Mouse (Mus musculus): ENCODE results near the gene Rufy2. TPM values are rescaled to one million over a fixed set of nuclear protein-coding genes. Genes with fewer than 3 reads are reported as not detected.
"Not testable (repeated sequence)": the region's sequence is repeated elsewhere in the genome, so short reads cannot be mapped to it uniquely, and the experiment has no call there.

Gene Rufy2
- total RNA-seq, 2 experiments from 2014 or later = 13.2 to 18.8 TPM

- DNase-seq = no peak
Measured at GRCm38 (mm10) chr10:63051267-63051666, 71.2 kb downstream of the Rufy2 start.

DNA sequence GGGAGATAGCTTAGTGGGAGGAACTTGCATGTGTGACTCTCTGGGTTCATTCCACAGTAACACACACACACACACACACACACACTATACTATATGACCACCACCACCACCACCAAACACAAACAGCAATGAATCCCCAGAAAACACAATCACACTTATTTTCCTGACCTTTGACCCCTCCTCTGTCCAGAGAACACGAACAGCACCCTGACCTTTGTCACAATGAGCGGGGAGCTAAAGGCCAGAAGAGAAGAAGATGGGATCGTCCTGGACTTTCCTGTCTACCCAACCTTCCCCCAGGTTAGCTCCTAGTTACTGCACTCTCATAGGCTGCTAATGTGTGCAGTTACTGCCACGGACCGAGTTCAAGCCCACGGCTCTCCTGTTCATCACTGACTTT is 72.0 kb downstream of the Rufy2 start:
- no peak for DNase-seq

- DNase-seq = no peak
Measured at GRCm38 (mm10) chr10:63053007-63053406, 73.0 kb downstream of the Rufy2 start.

GRCm38 (mm10) chr10:63054071-63054470 is 74.0 kb downstream of the Rufy2 start:
- not testable (repeated sequence) for DNase-seq

- DNase-seq = no peak
Measured at GRCm38 (mm10) chr10:63054586-63054985, 74.6 kb downstream of the Rufy2 start.

- DNase-seq = peak; percentile 38 to 73
Measured at GRCm38 (mm10) chr10:63056966-63057750, 77.1 kb downstream of the Rufy2 start.

DNA sequence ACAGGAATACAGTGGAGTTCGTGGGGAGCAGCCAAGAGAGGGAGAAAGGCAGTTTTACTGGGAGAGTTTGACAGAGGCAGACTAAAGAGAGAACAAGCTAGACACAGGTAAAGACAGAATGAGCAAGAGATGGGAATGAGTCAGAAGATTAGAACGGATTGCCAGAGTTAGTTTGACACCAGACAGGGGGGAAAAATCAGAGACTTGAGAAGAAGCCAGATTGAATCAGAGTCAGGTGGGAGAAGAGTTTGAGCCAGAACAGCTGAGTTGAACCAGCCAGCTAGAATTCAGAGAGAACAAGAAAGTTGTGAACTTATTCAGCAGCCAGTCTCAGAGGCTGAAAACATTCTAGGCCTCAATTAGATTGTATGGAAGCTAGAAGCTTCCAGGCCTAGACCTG is 79.8 kb downstream of the Rufy2 start, which contains the start of gene Pbld1:
Gene Pbld1, plus strand, starts transcription at position 301 of the 400 bp plus-strand sequence.
- no peak for DNase-seq

DNA sequence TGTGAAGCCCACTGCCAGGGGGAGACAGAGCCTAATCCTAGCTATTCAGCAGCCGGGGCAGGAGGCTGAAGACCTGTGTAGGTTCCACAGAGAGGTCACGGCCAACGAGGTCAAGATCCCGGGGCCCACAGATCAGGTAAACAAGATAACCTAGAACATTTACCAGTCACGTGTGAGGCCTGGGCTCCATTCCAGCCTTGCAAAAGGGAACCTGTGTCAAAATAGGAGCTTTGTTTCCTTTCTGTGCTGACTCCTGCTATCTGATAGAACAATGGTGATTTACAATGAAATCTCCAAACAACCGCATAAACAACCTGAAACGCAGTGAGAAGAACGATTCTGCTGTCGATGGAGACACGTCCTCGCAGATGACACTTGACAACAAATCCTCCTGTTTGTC is 80.4 kb downstream of the Rufy2 start:
- peak; percentile 34 to 60 for DNase-seq

DNA sequence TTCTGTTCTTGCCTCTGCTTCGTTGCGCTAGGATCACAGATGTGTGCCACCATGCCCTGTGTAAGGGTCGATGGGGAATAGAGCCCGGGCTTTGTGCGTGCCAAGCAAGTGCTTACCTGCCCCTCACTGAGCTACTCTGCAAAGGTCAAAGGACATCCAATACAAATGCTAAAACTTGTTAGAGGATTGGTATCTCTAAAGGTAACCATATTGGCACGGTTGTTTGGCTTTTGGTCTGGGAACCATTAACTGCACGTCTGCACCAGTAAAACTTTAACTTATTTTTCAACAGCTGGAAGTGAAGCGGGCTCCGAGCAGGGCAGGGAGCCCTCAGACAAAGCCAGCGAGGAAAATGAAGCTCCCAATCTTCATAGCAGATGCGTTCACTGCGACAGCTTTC is 81.2 kb downstream of the Rufy2 start:
- no peak for DNase-seq

DNA sequence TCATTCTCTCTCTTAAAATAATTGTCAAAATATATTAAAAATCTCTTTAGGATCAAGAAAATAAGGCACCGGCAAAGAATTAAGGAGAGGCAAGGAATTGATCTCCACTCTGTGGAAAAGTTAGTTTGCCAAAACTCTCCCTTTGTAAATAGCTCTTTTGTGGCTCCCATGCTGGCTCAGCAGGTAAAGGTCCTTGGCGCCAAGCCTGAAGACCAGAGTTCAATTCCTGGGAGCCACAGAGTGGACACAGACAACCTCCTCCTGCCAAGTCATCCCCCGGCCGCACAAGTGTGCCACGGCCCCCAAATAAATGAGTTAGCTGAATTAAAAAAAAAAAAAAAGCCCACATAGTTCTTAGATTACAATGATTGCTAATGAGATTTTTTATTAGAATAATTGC is 82.7 kb downstream of the Rufy2 start:
- DNase-seq = no peak

DNA sequence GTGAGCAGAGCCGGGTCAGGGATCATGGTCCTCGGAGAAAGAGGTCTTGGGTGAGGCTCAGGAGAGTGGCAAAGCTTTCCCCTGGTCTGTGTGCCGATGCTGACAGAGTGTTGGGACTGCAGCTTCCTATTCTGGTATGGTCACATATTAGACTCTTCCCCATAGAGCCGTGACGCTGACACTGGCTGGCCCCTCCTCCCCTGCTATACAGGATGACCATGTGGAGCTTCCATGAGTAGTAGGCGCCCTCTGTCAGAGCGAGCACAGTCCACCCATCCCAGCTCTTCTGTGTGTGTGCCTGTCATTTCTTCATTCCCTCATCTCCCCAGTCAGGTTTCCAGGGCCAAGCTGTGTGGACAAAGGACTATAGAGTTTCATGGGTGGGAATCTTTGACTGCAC is 83.3 kb downstream of the Rufy2 start:
- no peak for DNase-seq

DNA sequence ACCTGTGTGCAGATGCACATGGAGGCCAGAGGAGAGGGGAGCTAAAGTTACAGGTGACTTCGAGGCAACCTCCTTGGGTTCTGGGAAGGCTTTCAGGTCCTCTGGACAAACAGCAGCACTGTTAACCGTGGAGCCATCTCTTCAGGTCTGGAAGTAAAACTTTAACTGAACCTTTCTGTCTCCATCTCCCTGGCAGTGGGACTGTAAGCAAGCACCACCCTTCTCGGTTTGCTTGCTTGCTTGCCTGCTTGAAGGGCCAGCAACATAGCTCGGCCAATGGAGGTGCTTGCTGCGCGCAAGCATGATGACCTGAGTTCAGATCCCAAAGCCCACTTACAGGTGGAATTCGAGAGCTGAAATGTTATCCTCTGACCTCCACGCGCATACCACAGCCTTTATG is 84.5 kb downstream of the Rufy2 start:
- no peak for DNase-seq

GRCm38 (mm10) chr10:63065561-63065960 is 85.5 kb downstream of the Rufy2 start:
- no peak for DNase-seq

DNA sequence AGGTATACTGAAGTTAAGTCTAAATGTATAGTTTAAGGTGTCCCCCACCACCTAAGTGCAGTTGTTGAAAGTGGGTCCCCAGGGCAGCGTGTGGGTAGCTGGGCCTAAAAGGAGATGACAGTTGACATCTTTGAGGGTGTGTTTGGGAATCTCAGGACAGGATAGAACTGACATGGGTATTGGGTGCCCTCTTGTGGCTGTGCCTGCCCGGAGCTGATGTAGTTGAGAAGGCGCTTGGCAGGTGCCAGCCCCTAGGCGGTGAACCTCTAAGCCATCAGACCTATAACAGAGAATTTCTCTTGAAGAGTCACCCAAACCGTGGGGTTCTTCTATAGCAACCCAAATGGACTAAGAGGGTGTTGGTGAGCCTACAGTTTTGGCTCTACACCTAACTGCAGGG is 86.0 kb downstream of the Rufy2 start:
- peak; percentile 84 to 90 for DNase-seq

Other genes starting within 250 kb of the Rufy2 start
- gene Ccar1, start 187.9 kb upstream of the Rufy2 start, total RNA-seq (2021) = 10 to 100 TPM; 56.2 to 74.1 TPM
- 1 to 10 TPM; 2.1 to 4.7 TPM for gene Tet1, start 71.2 kb upstream of the Rufy2 start, total RNA-seq (2021)
- 10 to 100 TPM; 33.5 to 49.0 TPM for gene Slc25a16, start 59.6 kb upstream of the Rufy2 start, total RNA-seq (2021)
- 1 to 10 TPM; 1.2 to 1.7 TPM for gene Dna2, start 33.2 kb upstream of the Rufy2 start, total RNA-seq (2021)
- 10 to 100 TPM; 39.1 to 54.9 TPM for gene Hnrnph3, start 44.0 kb downstream of the Rufy2 start, total RNA-seq (2021)
- 1 to 10 TPM; 4.0 to 5.3 TPM for gene Pbld2, start 44.1 kb downstream of the Rufy2 start, total RNA-seq (2021)
- 1 to 10 TPM; 2.3 to 4.4 TPM for gene Pbld1, start 79.9 kb downstream of the Rufy2 start, total RNA-seq (2021)
- not detected for gene Atoh7, start 119.4 kb downstream of the Rufy2 start, total RNA-seq (2021)
- under 1 TPM; 0.46 to 0.59 TPM for gene Mypn, start 223.7 kb downstream of the Rufy2 start, total RNA-seq (2021)

Measured in adrenal gland, postnatal 36 days (tissue).